Mouse (Mus musculus) fibroblast of lung, adult 2 months (primary cell): ENCODE measurements at regions not wholly inside any gene's neighbourhood (a gene's known extent, or its start where the extent isn't known, plus 50 kb on each side); places are given as distances from the start of the nearest gene placed in this dataset.

Experiments
- DNase-seq: peaks from one replicate; pipeline ENCODE4 v3.0.0-alpha.2; 2011; ENCODE audit warnings: low read depth

DNA sequence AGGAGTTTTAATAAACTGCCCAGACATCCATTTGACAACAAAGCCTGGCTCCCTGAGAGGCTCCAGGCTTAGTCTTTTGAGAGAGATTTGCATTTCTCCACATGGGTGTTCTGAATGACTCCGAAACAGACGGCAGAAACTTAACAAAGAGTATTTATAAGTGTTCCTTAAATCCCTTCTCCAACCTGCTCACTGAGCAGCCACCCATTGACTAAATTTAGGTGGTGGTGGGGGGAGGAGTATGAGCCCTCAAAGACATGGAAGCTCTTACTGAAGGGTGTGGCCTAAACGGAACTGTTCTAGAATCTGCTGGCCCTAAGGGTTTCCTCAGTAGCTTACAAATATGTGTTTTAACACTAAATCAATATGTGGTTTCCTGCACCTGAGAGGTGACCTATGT lies 158.5 kb downstream of the Dyrk2 start:
- no peak for DNase-seq

DNA sequence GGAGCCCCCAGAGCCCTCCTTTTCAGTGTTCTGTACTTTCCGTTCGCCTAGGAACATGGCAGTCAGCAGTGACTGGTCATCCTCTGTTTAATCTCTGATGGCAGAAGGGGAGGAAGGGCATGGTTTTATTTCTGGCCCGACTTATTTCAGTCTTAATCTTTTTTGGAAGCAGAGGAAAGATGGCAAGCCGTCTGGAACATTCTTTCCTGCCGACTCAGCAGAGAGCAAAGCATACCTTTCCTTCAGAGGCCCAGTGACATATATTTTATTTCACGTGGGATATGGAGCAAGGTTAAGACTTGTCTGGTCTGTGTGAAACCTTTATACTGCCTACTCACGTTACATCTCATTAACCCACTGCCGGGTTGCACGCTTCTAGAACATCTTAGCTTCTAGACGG lies 158.1 kb downstream of the Dyrk2 start:
- no peak for DNase-seq

DNA sequence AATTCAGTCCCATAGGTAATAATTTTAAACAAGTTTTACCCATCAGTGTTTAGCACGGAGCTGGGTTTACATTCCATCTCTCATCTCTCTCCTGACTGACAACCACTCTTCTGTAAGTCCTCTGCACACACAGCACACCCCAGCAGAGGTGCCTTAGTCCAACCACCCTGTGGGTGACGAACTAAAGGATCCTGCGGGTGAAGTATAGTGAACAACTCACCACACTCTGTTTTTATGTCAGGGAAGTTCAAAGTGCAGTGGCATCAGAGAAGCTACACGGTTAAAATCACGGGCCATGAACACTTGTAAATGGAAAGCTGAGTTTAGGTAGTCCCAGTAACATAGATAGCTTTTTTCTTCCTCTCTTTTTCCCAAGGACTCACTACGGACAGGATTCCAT lies 157.1 kb downstream of the Dyrk2 start:
- no peak for DNase-seq

DNA sequence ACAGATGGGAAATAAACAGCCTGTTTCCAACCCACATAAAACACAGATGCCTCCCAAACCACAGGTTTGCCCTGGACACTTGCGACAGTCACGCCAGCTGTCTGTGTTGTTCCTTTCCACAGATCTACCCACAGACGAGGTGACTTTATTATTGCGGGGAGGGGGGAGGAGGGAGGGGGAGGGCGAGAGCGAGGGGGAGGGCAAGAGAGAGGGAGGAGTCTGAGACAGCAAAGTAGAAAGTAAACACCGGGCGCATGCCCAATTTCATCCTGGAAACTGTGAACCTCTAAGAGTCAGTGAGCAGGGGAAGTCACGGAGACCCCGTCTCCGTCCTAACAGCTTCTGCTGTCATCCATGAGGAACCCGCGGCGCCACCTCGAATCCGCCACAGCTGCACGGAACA lies 155.8 kb downstream of the Dyrk2 start:
- no peak for DNase-seq

DNA sequence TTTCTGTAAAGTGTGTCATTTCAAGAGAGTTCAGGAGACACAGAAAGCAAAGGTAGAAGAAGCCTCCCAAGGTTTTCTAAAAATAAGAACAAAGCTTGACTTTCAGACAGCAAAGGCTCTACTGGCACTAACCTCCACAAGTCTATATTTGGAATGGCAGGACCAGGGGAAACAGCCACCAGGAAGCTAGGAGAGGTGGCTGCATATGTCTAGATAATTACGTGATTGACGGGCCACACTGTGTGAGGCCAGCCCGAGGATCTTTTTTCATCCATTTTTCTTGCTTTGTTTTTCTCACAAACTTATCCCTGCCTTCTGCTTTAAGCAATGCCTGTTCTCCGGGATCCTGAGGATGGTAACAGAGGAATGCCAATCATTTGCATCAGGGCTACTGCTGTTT lies 155.4 kb downstream of the Dyrk2 start:
- DNase-seq = no peak

DNA sequence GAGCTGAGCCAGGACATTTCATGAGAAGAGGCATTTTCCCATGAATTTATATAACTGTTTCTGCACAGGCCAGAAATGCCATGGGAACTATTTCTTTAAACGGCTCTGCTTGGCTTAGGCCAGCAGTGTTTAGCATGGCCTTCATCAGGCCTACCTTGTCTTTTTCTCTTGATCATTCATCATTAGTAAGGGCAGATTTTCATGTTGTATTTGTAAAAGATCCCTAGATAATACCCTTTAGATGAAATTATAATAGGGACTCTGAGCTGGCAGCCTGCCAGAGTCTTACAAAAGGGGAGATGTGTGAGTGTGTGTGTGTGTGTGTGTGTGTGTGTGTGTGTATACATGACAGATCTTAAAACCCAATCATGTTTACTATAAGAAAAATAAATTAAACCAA lies 149.4 kb downstream of the Dyrk2 start:
- no peak for DNase-seq

DNA sequence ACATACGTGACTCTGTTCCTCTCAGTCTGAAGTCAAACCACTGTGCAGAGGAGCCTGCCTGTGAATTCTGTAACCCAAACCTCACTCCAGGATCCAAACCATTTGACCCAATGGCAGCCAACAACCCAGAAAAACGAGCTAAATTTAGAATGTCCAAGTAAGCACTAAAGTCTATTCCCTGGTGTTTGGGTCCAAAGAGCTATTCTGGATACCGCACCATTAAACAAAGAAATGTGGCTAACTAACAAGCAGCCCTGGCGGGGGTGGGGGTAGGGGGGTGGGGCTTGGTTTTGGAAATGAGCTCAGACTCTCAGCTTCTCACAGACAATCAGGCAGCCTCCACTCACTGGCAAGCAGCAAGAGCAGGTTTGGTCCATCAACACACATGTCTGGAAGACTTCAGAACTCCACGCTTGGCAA lies 147.9 kb downstream of the Dyrk2 start:
- peak; percentile 38 for DNase-seq

DNA sequence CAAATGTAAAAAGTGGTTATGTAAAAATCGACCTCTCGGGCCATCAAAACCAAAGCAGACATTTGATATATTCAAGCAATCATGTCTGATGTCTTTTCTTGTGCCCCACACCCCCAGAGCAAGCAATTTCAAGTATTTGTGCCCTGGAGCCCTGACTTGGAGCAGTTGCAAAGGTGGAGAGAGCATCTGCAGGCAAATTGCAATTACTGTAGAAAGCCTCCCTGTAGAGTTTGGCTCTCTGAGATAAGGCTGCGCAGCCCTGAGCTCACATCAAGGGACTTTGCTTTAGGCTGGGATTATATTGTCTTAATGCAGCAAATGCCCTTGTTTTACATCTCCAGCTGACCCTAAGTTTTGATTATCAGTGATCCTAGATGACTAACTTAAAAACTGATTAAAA lies 147.3 kb downstream of the Dyrk2 start:
- DNase-seq = no peak

DNA sequence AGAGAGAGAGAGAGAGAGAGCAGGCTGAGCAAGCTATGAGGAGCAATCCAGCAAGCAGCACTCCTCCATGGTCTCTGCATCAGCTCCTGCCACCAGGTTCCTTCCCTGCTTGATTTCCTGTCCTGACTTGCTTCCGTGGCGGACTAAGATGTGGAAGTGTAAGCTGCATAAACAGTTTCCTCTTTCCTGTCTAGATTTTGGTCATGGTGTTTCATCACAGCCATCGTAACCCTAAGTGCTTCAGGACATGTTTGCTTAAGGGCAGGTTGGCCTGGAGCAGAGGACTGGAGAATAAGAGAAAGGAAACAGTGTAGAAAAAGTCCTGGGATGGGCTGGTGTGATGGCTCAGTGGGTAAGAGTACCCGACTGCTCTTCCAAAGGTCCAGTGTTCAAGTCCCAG lies 133.9 kb downstream of the Dyrk2 start:
- DNase-seq = no peak

DNA sequence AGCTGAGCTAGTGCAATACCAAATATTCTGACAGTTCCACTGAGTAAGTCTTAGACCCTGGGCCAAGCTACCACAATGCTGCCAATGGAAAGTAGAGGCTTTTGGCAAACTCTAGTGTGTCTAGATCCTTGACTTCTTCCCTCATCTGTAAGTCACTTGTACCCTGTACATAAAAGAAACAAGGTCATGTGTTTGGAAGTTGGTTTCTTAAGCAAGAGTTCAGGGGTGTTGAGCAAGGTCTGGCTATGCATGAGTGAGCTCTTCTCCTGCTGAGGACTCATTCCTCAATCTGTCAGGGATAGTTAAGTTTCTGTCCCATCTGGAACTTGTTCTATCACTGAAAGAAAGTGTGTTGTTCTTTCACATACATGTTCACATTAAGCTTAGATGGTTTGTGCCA lies 132.9 kb downstream of the Dyrk2 start:
- DNase-seq = no peak

DNA sequence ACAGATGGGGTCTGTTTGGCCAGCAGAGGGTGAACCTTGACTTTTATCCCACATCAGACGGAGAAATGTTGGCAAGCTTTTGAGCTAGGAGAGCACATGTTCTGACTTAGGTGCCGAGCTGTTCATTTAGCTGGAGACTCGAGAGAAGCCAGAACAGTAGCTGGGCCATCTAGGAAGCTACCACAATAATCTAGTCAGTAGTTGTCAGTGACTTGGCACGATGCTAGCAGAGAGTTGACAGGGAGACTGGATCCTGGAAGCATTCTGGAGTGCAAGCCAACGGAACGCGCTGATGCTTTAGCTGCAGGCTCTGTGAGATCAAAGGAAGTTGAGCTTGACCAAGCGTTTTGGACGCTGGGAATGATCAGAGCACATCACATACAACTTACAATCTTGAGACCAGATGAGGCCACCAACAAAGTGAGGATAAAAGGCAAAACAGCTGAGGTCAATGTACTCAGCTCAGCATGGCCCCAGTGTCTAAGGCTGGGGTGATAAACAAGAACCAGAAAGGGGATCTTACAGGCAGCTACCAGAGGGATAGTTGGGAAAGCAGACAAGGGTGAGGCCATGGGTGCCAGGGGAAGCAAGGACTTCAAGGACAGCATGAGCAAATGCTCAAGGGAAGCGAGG lies 130.0 kb downstream of the Dyrk2 start:
- DNase-seq = no peak

DNA sequence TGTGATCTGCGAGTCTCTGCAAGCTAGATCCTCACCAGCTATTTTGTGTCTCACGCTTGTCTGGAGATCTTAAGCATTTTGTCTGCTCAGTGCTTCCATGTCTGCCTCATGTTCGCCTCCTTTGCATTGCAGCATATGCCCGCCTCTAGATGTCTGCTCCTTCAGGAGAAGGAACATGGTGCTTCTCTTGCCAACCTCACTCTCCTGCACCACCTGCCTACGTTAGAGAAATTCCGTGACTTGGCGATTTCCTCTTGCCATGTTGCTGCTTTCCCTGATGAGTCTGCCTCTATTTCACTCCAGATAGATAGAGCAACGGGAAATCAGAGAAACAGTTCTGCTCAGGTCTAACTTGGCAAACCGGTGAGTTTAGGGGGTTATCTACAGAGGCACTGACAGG lies 126.2 kb downstream of the Dyrk2 start:
- no peak for DNase-seq

DNA sequence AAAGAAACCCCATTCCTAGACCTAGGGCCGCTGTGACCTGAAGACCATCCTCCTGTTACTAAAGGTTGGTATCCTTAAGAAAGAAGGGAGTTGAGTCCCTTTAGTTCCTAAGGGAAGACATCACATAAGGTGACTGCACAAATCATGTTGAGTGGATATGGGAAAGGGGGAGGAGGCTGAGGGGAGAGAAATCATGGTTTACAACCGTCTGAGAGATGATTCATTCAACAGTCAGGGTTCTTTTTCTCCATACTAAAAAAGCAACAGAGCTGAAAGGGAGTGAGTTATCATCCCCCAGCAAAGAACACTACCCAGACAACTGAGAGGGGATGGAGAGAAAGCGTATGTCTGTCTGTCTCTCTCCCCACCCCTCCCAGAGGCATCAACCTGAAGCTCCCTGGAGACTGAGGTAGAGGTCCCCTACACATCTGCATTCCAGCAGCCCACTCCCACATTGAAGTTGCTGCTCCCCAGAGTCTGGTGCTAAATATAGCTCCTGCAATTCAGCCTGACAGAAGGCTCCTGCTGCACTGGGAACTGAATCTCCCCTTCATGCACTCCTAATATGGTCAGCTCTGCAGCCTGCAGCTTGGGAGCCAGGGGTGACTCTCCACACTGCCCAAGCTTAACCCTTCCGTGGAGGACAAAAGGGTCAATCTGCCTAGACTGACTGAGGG lies 123.2 kb downstream of the Dyrk2 start:
- DNase-seq = no peak

DNA sequence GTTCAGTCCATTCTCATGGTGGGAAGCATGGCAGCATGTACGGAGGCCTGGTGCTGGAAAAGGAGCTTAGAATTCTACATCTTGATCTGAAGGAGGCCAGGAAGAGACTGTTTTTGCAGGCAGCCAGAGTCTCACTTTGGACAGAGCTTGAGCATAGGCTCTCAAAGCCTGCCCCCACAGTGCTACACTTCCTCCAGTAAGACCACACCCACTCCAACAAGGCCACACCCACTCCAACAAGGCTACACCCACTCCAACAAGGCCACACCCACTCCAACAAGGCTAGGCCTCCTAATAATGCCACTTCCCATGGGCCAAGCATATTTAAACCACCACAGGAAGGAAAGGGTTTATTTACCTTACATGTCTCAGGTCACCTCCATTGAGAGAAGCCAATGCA lies 121.0 kb downstream of the Dyrk2 start:
- no peak for DNase-seq

DNA sequence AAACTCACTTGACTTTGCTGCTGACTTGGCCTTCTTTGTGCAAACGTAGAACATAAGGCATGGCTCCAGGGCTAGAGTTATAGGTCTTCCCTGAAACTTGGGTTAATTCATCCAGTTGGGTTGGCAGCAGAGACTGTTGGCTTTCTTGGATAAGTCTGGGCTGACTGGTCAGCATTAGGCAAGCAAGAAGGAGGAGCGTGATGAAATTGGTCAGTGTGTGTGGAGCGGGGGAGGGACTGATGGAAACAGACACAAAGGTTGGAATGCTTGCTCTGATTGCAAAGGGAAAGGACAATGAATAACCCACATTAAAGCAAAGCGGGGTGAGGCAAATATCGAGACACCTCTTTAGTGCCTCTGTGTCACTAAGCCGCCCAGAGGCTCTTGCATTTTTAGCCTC lies 120.3 kb downstream of the Dyrk2 start:
- DNase-seq = no peak

DNA sequence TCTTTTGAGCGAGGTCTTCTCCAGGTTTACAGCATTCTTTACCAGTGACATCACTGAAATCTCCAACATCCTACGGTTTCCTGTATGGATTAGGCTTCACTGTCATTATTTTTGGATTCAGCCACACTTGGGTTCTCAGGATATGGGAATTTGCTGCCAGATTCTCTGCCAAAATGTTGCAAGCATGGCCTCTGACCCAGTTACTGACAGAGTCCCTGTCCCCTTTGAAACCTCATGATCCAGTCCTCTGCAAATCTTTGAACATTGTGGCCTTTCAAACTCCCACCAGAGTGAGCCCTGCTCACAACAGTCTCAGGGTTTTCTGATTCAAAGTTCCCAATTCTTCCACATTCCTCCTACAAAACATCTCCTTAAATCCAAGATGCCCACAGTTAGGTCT lies 118.9 kb downstream of the Dyrk2 start:
- no peak for DNase-seq

DNA sequence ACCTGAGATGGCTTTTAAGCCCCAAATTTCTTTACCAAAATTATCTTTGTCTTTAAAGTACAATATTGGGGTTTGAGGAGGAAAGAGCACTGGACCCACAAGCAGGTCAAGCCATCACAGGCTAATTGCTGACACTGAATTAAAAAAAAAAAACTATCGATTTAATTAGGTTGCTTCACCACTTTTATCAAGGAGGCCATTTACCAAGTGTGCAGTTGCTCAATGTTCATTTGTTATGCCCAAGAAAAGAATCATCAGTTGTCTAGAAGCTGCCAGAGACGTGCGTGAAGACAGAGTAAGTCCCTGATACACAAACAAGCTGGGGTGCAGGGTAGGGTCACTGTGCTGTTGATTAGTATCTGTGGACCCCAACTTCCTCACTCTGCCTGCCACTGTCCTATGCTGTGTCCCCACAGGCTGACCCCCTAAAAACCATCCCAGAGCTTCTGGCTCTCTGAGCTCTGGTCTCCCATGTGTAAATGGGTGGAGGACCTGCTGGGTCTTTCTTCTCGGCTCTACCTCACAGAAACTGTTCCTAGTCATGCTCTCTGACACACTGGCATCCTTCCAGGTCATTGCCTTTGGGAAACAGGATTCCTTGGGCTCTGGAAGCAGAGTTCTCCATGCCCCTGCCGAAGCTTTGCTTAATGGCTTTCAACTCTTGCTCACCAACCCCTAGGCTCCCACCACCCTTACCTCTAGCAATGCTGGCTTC lies 116.8 kb downstream of the Dyrk2 start:
- DNase-seq = no peak

DNA sequence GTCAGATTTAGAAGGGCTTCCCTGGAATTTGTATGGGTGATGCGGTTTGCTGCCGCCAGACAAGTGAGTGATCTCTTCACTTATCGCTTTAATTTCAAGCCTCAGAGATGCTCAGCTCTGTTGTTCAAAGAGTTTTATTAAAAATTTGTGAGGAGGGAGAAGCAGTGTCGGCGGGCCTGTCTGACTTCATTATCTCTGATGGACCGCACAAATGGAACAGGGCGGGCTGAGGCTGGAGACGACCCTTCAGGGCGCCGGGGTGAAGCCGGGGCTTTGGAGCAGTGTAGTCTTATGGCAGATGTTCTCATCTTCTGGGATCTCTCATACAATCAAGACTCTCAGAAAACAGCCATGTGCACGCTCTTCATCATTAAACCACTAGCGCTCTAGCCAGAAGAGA lies 115.2 kb downstream of the Dyrk2 start:
- no peak for DNase-seq

DNA sequence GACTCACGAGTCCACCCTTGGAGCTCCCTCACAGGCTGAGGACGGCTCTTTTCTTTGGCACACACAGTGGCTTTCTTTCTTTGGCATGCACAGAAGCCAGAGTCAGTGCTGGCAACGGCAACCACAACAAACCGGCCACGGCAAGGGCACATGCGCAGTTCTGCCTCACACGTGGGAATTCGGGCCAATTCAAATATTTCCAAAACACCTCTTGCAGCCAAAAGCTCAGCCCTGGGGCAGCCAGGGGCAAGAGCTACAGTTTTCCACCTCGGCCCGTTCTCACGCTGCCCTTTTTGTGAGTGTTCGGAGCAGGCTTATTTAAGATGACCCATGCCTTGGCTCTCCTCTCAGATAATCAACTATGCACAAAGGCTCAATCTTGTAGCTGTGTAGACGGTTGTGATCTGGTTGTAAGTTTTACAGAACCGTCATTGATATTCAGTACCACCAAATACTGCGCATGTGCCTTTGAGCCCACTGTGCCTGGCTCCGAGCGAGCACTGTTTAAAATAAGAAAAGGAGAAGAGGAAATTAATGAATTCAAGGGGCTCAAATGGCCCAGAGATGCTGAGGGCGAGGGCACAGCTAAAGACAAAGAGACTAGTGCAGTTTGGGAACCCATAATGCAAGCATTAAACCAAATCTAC lies 111.1 kb downstream of the Dyrk2 start:
- peak; percentile 94 for DNase-seq

DNA sequence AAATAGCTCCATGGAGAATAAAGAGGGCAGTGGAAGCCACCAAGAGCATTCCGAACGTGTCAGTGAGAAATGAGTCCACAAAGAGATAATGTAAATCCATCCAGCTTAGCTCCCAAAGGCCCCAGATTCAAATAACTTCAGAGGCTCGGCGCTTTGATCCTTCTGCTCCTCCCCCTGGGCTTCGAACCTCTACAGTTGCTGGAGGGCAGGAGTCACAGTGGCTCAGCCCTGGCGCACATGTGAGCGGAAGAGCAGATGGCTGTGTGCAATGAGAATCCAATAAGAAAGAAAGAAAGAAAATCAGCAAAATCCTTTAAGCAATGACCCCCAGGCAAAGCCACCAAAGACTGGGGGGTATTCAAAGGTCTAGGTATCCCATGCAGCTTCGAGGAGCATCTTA lies 109.6 kb downstream of the Dyrk2 start:
- no peak for DNase-seq

DNA sequence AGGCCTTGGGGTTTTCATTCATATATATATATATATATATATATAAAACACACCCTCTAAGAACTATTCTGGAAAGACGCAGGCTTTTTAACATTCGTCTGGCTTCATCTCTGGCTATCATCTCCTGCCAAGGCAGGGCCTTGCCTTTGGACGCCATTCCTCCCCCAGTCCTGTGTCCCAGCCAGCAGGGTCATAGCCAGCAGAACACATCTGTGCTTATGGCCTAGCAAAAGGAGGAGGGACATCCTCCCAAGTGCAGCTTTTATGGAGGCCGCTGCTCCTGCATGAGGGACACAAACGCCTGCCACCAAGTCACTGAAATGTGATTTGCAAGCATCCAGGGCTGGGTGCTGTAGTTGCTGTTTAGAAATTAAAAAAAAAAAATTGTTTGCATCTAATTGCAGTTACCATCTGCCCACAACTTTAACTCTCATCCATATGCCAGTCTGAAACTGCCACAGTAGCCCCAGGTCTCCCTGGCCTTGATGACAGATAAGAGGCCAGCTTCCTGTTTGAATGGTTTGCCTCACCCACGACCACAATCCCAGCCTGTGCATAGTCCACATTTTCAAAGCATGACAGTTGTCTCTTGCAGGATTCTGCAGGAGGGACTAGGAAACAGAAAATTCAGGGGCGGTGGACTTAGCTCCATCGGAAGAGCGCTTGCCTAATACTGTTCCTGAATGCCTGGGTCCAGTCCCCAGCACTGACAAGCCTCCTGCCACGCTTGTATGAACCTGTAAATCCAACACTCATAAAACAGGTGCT lies 108.7 kb downstream of the Dyrk2 start:
- no peak for DNase-seq

DNA sequence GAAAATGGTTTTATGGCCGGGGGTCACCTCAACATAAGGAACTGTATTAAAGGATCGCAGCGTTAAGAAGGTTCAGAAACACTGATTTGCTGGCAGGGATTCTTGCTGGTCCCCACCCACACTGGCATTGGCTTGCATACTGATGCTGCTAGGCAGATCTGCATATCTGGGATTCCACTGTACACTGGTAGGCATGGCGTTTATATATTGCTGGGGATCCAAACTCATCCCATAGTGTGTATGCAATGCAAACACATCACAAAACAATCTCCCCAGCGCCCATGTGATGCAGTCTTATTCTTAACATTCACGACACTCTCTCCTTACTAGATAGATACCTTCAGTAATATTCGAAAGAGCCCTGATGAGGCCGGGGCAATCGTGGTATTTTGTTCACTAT lies 105.0 kb downstream of the Dyrk2 start:
- DNase-seq = no peak
